Mouse (Mus musculus): Measurements from ENCODE around the gene Zp3r.
A peak's percentile ranks its signal among the peaks of the same experiment; 100 is the strongest.
"Not testable (repeated sequence)": the region's sequence is repeated elsewhere in the genome, so short reads cannot be mapped to it uniquely, and the experiment has no call there.

Gene Zp3r

GRCm38 (mm10) chr1:130629521-130629920 is at the start of gene Zp3r:
Zp3r (minus strand) TSS chr1:130629621.
- no peak for DNase-seq

DNA sequence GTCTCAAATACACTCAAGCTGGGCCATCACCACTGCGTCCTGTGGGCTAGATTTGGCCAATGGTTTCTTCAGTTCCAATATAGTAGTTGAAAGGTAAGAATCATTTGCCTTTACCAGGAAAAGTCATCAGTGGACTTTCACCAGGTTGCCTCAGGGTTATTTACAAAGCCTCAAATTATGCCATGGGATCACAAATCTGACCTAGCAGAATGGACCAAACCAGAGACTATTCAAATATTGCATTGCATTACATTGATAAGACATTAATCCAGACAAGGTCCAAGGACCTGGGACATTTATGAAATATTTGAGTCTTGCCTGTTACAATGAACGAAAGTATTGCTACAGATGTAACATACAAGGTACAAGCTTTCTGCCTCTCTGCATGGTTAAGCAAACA is 49.1 kb upstream of the Zp3r start:
- DNase-seq, result no peak

- not testable (repeated sequence) for DNase-seq
Observed at GRCm38 (mm10) chr1:130663576-130663975, 34.2 kb upstream of the Zp3r start.

DNA sequence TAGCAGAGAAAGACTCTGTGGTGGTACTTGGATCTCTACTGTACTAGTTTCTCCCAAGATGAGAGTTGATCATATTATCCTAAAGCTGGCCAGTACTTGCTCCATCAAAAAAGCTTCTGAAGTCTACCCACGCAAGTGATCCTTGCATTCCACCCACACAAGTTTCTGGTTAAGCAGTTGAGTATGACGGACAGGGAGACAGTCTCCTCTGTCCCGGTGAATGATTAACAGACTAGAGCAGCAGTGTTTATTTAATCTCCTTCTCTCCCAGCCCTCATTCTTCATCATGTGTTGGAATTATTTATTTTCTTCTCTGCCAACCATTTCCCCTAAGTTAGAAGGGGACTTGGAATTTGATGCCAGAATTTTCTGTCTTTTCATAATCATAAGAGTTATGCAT is 32.0 kb upstream of the Zp3r start, which contains the start of gene C4bp:
TSS of gene C4bp (minus strand) at position 179 of the 400 bp plus-strand sequence.
- DNase-seq, result peak; percentile 6

DNA sequence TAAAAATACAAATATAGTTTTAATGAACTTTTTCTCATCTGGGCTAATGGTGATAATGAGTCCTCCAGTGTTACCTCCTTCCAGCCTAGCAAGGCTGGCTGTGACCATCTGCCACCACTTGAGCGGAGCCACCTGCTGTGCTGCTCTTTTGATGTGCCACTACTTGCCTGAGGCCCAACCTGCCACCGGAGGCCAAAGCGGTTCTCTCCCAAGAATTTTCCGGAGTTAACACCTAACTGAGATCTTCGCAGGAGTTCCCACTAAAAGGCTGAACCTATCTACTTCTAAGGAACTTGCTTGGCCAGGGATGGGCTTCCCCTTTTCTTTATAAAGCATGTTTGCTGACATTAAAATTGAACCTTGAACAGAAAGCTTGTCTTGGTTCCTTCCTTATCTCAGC is 30.2 kb upstream of the Zp3r start:
- not testable (repeated sequence) for DNase-seq

GRCm38 (mm10) chr1:130644103-130644502 is 14.7 kb upstream of the Zp3r start:
- no peak for DNase-seq

- DNase-seq, result no peak
Observed at GRCm38 (mm10) chr1:130640967-130641366, 11.5 kb upstream of the Zp3r start.

DNA sequence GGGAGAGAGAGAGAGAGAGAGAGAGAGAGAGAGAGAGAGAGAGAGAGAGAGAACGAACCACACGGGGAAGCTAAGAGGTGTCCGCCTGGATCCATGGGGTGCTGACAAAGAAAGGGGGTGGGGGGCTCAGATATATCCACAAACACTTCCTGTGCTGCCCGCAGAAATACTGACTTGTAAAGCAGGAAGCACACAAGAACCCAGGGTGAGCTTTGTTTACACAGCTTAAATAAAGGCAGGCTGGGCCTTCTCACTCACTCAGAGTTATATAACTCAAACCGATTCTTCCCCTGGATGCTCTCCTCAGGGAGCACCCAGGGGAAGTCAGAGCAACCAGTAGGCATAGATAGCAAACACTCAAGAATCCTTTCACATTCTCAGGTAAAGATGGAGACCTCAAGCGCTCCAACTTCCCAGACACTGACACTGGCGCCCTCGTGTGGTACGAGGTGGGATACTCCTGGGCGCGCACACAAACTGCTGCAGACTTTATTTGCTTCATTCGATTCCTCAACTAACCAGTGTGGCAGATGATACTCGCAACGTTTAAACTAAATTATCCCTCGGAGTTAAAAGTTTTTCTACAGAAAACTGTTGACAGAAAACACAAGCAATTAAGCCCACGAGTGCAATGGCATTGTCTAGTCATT is 4.5 kb upstream of the Zp3r start:
- DNase-seq, result peak; percentile 85

DNA sequence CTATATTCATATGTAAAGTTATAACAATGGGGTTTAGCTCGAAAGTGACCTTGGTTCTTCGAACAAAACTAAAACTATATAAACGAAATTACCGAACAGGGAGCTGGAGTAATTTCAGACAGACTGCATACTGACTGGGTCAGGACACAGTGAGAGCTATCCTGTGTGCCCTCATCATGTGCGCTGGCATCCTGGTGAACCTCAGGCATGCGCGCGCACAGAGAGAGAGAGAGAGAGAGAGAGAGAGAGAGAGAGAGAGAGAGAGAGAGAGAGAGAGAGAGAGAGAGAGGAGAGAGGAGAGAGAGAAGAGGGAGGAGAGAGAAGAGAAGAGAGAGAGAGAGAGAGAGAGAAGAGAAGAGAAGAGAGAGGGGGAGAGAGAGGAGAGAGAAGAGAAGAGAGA is 3.9 kb upstream of the Zp3r start:
- DNase-seq, result no peak

DNA sequence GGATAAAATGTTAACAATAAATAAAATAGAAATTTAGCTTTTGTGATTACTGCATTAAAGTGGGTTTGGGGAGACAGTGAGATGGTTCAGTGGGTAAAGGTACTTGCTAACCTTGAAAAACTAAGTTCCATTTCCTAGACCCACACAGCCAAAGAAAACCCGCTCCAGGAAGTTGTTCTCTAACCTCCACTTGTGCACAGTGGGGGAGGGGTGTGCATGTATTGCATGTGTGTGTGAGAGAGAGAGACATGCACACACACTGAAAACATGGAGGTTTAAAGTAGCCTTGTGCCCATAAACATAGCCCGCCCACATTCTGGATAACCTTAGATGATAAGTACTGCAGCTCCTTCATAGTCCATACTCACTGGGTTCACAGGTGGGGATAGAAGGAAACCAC is 33.1 kb downstream of the Zp3r start:
- DNase-seq, result no peak

DNA sequence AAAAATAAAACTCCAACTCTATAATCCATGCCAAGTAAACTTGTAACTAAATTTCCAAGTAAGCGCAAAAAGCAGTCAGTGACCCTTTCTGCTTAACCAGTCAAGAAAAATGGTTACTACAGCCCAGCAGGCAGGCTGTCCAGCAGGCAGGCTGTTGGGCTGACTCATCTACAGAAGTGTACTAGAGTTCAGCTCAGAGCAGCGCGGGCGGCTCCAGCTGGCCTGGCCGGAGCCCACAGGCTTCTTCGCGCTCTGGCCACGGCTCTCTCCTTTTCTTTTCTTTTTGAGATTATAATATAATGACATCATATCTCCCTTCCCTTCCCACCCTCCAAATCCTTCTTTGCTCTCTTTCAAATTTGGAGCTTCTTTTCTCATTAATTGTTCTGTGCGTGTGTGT is 40.8 kb downstream of the Zp3r start:
- no peak for DNase-seq

- no peak for DNase-seq
Observed at GRCm38 (mm10) chr1:130576389-130576788, 53.0 kb downstream of the Zp3r start.

GRCm38 (mm10) chr1:130575962-130576361 is 53.5 kb downstream of the Zp3r start:
- peak; percentile 73 for DNase-seq

DNA sequence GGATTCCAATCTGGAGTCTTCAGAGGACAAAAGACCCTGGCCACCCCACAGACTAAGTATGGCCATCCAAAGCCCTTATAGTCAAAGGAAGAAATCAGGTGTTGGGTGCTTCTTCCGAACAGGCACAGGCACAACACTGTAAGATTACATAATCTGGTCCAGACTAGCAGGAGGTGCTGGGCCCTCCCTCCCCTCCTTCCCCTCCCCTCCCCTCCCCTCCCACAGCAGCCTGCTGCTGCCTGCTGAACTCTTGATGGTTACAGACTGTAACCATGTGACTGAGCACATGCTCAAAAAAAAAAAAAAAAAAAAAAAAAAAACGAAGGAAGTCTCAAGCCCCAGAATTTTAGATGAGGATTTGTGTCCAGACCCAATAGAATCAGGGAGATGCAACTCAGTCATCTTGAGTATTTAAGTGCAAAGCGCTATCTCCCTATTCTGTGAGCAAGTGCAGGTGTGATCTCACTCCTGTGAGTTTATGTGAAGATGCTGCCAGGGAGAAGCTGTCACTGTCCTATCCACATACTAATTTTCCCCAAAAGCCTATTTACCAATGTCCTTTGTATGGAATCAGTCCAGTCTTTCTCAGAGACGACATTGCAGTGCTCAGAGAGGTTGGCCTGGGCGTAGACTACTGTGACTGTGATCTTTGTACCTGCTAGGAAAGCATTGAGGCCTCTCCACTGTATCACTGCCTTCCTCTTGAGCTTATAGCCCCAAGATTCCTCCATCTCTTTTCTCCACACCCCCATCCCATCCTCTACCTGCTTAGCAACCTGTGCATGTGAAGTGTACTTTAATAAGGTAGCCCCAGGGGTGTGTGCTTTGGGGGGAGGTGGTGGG is 77.8 kb downstream of the Zp3r start:
- DNase-seq, result no peak

- DNase-seq, result peak; percentile 72
Observed at GRCm38 (mm10) chr1:130550242-130551167, 78.9 kb downstream of the Zp3r start.

- no peak for DNase-seq
Observed at GRCm38 (mm10) chr1:130549698-130550097, 79.7 kb downstream of the Zp3r start.

DNA sequence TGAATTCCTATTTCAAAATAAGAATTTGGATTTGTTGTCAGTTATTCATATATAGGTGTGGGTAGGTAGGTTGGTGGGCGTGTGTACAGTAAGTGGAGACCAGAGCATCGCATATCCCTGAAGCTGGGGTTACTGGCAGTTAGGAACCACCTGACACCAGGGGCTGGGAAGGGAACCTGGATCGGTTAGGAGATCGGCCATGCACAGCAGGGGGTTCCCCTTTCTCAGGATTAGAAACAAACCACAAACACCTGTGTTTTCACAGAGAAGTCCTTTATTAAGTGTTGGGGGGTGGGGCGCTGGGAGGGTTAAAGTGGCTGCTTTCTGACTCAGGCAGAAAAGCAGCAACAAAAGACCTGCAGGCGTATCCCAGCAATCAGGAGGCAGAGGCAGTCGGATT is 80.3 kb downstream of the Zp3r start:
- DNase-seq, result peak; percentile 34

DNA sequence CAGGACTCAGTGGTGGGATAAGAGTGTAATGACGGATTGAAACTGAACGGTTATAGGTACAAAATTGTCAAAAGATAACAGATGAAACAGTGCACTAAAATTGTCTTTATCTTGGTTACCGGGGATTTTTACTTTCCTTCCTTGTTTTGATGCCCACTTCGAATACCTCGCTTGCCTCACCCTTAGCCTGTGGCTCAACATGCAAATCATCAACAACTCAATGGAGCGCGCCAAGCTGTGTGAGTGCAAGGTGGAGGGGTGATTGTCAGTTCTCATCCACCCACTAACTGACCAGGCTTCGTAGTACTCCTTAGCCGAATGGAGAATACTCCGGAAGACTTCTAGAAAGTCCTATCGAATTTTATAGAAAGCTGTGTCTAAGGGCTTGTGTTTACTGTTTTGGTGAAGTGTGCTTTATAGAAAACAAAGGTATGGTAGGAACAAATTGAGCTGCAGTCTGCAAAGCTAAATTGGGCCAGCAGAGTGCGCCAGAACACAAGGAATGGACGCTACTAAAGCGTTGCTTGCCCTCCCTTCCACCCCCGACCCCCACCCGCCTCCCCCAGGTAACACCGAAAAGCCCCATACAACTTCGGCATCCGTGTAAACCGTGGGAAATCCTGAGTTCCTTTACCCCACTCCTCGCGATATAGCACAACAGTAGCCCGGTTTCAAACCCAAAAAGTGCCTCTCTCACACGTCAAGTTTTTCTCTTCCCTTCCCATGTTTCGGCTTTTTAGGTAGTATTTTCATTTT is 81.6 kb downstream of the Zp3r start:
- DNase-seq, result peak; percentile 81
